Mouse (Mus musculus): ENCODE data around the gene Oas3. TPM values are rescaled to one million over a fixed set of nuclear protein-coding genes. Genes with fewer than 3 reads are reported as not detected.

The Oas3 gene
- total and polyA plus RNA-seq, 2 experiments from 2014 or later, result 0.52 to 0.69 TPM

DNA sequence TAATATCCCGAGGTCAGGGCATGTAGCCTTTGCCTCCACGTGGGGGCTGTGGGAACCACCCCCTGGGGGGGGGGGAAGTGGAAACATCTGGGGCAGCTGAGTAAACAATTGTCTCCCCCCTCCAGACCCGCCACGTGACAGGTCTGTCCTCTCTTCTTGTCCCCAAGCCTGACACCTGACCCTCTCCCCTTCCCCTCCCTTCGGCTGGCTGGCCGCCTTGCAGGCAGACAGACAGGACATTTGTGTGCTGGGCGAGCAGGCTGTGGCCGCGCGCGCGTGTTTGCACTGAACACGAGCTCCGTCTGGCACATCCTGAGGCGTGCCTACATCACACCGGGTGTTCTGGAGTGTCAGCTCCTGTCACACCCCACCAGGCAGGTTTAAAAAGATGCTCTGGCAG lies 70.9 kb downstream of the Oas3 start:
- peaks cover 30% of the 10 kb centered on the region for H3K4me1 ChIP-seq (ENCODE audit: insufficient read depth)
- H3K4me3 ChIP-seq (ENCODE audit: low read depth, low read length), result peak overlapping the region; percentile 18
- DNase-seq (peak; percentile 22), ATAC-seq (no peak)
- H3K27me3 ChIP-seq (ENCODE audit: insufficient read depth, low read length), result no peaks in the 10 kb centered on the region
- WGBS, result 4% methylated on average over 16 of the region's 16 CpGs
- 0 out of 2 replicates have a peak overlapping the region, but pooled peaks have one; percentile 9 for H3K27ac ChIP-seq (ENCODE audit: low read depth, low read length)
- no peaks in the 10 kb centered on the region; the same call in 1 of the 2 replicates for H3K36me3 ChIP-seq (ENCODE audit: insufficient read depth)
- peak overlapping the region; percentile 22; the same call in 1 of the 2 replicates for H3K9ac ChIP-seq
- TF ChIP-seq CTCF (IDR thresholded peaks at IDR 0.05; ENCODE audit: low read depth), result no peak
- no peaks in the 10 kb centered on the region for H3K9me3 ChIP-seq (ENCODE audit: low read length)
- H3K4me2 ChIP-seq (ENCODE audit: low read depth), result peak overlapping the region; percentile 89

DNA sequence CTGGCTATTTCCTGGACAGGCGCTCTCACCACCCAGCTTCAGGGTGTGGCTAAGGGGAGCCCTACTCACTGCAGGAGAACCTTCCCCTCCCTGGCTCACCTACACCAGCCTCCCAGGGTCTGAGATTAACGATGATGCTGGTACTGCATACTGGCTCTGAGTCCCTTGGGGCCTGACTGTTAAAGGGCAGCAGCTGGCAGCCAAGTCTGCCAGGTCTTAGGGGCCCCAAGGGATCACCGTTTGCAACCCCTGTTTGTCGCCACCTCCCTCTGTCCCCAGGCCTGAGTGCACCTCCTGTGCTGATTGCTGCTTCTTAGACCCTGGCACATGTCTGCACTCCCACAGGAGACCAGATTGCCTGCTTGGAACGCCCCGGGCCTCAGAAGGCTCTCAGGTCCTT lies 73.0 kb downstream of the Oas3 start:
- ATAC-seq, result no peak
- no peak overlapping the region for H3K4me2 ChIP-seq (ENCODE audit: low read depth)
- no peak overlapping the region for H3K27ac ChIP-seq (ENCODE audit: low read depth, low read length)
- H3K36me3 ChIP-seq (ENCODE audit: insufficient read depth), result peaks cover 7% of the 10 kb centered on the region; the same call in 1 of the 2 replicates
- DNase-seq, result no peak
- H3K4me1 ChIP-seq (ENCODE audit: insufficient read depth), result peaks cover 21% of the 10 kb centered on the region
- H3K4me3 ChIP-seq (ENCODE audit: low read depth, low read length), result no peak overlapping the region
- no peak overlapping the region for H3K9ac ChIP-seq
- 51% methylated on average over 6 of the region's 6 CpGs for WGBS
- no peaks in the 10 kb centered on the region for H3K27me3 ChIP-seq (ENCODE audit: insufficient read depth, low read length)
- TF ChIP-seq CTCF (IDR thresholded peaks at IDR 0.05; ENCODE audit: low read depth), result no peak
- no peaks in the 10 kb centered on the region for H3K9me3 ChIP-seq (ENCODE audit: low read length)

DNA sequence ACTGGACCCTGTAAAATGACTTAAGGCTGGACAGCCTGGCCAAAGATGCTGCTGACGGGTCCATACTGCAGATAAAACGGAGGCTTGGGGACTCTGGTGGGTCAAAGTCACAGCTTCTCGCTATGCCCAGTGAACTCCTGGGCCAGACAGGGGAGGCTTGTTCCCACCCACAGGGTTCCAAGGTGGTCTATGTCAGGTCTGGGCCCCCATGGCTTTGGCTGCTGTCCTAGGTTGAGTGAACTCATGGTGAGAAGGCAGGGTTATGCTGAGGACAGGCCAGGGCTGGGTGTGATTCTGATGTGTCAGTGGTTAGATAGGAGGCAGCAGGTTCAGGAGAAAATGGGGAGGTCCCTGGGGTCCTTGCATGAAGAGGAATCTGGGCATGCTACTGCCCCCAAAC lies 73.8 kb downstream of the Oas3 start:
- ATAC-seq (no peak), DNase-seq (no peak)
- Histone ChIP-seq H3K4me3 (ENCODE audit: low read depth, low read length) (no peak overlapping the region), H3K27ac (ENCODE audit: low read depth, low read length) (no peak overlapping the region), H3K4me1 (ENCODE audit: insufficient read depth) (peaks cover 16% of the 10 kb centered on the region), H3K27me3 (ENCODE audit: insufficient read depth, low read length) (no peaks in the 10 kb centered on the region), H3K4me2 (ENCODE audit: low read depth) (no peak overlapping the region), H3K9ac (no peak overlapping the region), H3K9me3 (ENCODE audit: low read length) (no peaks in the 10 kb centered on the region), H3K36me3 (ENCODE audit: insufficient read depth) (peaks cover 7% of the 10 kb centered on the region; the same call in 1 of the 2 replicates)
- TF ChIP-seq CTCF (IDR thresholded peaks at IDR 0.05; ENCODE audit: low read depth), result no peak
- WGBS, result 85% methylated on average over 3 of the region's 3 CpGs

Other genes starting within 250 kb of the Oas3 start
- gene Tpcn1, start 189.0 kb downstream of the Oas3 start, total RNA-seq (2014; rRNA removed), result 10.0 and 14.3 TPM in 2 replicates
- 7.9 and 11.1 TPM in 2 replicates for gene Tpcn1, start 189.0 kb downstream of the Oas3 start, polyA plus RNA-seq (2015; fragmentation: Nextera tagmentation; extraction: Ambion mirVana)
- 1.4 and 2.0 TPM in 2 replicates for gene Iqcd, start 188.6 kb downstream of the Oas3 start, total RNA-seq (2014; rRNA removed)
- 1.4 and 1.8 TPM in 2 replicates for gene Iqcd, start 188.6 kb downstream of the Oas3 start, polyA plus RNA-seq (2015; fragmentation: Nextera tagmentation; extraction: Ambion mirVana)
- gene Rita1, start 165.1 kb downstream of the Oas3 start, total RNA-seq (2014; rRNA removed), result 24.1 and 36.5 TPM in 2 replicates
- gene Rita1, start 165.1 kb downstream of the Oas3 start, polyA plus RNA-seq (2015; fragmentation: Nextera tagmentation; extraction: Ambion mirVana), result 28.6 and 31.8 TPM in 2 replicates
- 43.9 and 46.0 TPM in 2 replicates for gene Ddx54, start 164.9 kb downstream of the Oas3 start, total RNA-seq (2014; rRNA removed)
- gene Ddx54, start 164.9 kb downstream of the Oas3 start, polyA plus RNA-seq (2015; fragmentation: Nextera tagmentation; extraction: Ambion mirVana), result 35.5 and 40.0 TPM in 2 replicates
- 1.9 and 2.1 TPM in 2 replicates for gene Cfap73, start 143.4 kb downstream of the Oas3 start, total RNA-seq (2014; rRNA removed)
- gene Cfap73, start 143.4 kb downstream of the Oas3 start, polyA plus RNA-seq (2015; fragmentation: Nextera tagmentation; extraction: Ambion mirVana), result 0.68 and 1.2 TPM in 2 replicates
- gene Rasal1, start 128.8 kb downstream of the Oas3 start, total RNA-seq (2014; rRNA removed), result 25.9 and 36.8 TPM in 2 replicates
- gene Rasal1, start 128.8 kb downstream of the Oas3 start, polyA plus RNA-seq (2015; fragmentation: Nextera tagmentation; extraction: Ambion mirVana), result 14.0 and 20.0 TPM in 2 replicates
- 154 and 193 TPM in 2 replicates for gene Dtx1, start 65.7 kb downstream of the Oas3 start, total RNA-seq (2014; rRNA removed)
- gene Dtx1, start 65.7 kb downstream of the Oas3 start, polyA plus RNA-seq (2015; fragmentation: Nextera tagmentation; extraction: Ambion mirVana), result 59.4 and 65.2 TPM in 2 replicates
- gene Oas2, start 27.8 kb downstream of the Oas3 start, total RNA-seq (2014; rRNA removed), result 0.38 and 0.71 TPM in 2 replicates
- gene Oas2, start 27.8 kb downstream of the Oas3 start, polyA plus RNA-seq (2015; fragmentation: Nextera tagmentation; extraction: Ambion mirVana), result 0.19 and 0.30 TPM in 2 replicates
- gene Oas1e, start 17.9 kb upstream of the Oas3 start, total RNA-seq (2014; rRNA removed), result not detected in 2 replicates
- 0.13 and 0.21 TPM in 2 replicates for gene Oas1e, start 17.9 kb upstream of the Oas3 start, polyA plus RNA-seq (2015; fragmentation: Nextera tagmentation; extraction: Ambion mirVana)
- gene Oas1c, start 34.9 kb upstream of the Oas3 start, total RNA-seq (2014; rRNA removed), result 0.69 and 1.8 TPM in 2 replicates
- gene Oas1c, start 34.9 kb upstream of the Oas3 start, polyA plus RNA-seq (2015; fragmentation: Nextera tagmentation; extraction: Ambion mirVana), result 0.63 and 0.80 TPM in 2 replicates
- gene Oas1f, start 69.7 kb upstream of the Oas3 start, total RNA-seq (2014; rRNA removed), result not detected in 2 replicates
- not detected in 2 replicates for gene Oas1f, start 69.7 kb upstream of the Oas3 start, polyA plus RNA-seq (2015; fragmentation: Nextera tagmentation; extraction: Ambion mirVana)
- gene Oas1h, start 83.8 kb upstream of the Oas3 start, total RNA-seq (2014; rRNA removed), result not detected in 2 replicates
- gene Oas1h, start 83.8 kb upstream of the Oas3 start, polyA plus RNA-seq (2015; fragmentation: Nextera tagmentation; extraction: Ambion mirVana), result not detected in 2 replicates
- 0.15 and 0.62 TPM in 2 replicates for gene Oas1g, start 110.0 kb upstream of the Oas3 start, total RNA-seq (2014; rRNA removed)
- gene Oas1g, start 110.0 kb upstream of the Oas3 start, polyA plus RNA-seq (2015; fragmentation: Nextera tagmentation; extraction: Ambion mirVana), result 0.23 and 0.40 TPM in 2 replicates
- gene Oas1a, start 129.9 kb upstream of the Oas3 start, total RNA-seq (2014; rRNA removed), result 0.77 and 2.0 TPM in 2 replicates
- 1.2 and 1.3 TPM in 2 replicates for gene Oas1a, start 129.9 kb upstream of the Oas3 start, polyA plus RNA-seq (2015; fragmentation: Nextera tagmentation; extraction: Ambion mirVana)
- gene Oas1d, start 136.9 kb upstream of the Oas3 start, total RNA-seq (2014; rRNA removed), result 0.15 and 0.48 TPM in 2 replicates
- 0.41 TPM in 1 of 2 replicates, not detected in the other for gene Oas1d, start 136.9 kb upstream of the Oas3 start, polyA plus RNA-seq (2015; fragmentation: Nextera tagmentation; extraction: Ambion mirVana)
- gene Rph3a, start 232.4 kb upstream of the Oas3 start, total RNA-seq (2014; rRNA removed), result 39.2 and 44.1 TPM in 2 replicates
- gene Rph3a, start 232.4 kb upstream of the Oas3 start, polyA plus RNA-seq (2015; fragmentation: Nextera tagmentation; extraction: Ambion mirVana), result 29.5 and 36.4 TPM in 2 replicates

All from forebrain, postnatal 0 days (tissue).